Mouse (Mus musculus) E14TG2a.4 (cell line): Measurements from ENCODE around the gene Adra2c.

Experiments
- H3K27me3 ChIP-seq: 2 replicates; pipeline ENCODE4 v1.6.1; 2014; ENCODE audit warnings: low read length, control low read depth; ENCODE audit not compliant: insufficient read depth
- H3K36me3 ChIP-seq: 2 replicates; pipeline ENCODE4 v1.6.1; 2014; ENCODE audit warnings: low read length, control low read depth; ENCODE audit not compliant: insufficient read depth
- H3K4me1 ChIP-seq: replicated peaks from 2 replicates; pipeline ENCODE4 v1.6.1; 2014; ENCODE audit warnings: low read depth, low read length, control low read depth
- H3K4me3 ChIP-seq: replicated peaks from 2 replicates; pipeline ENCODE4 v1.5.1; 2014; ENCODE audit warnings: mild to moderate bottlenecking, low read length
- H3K9me3 ChIP-seq: 2 replicates; pipeline ENCODE4 v1.6.1; 2014; ENCODE audit warnings: low read length, control low read depth
- CTCF ChIP-seq: conservative IDR thresholded peaks from 2 replicates; pipeline ENCODE4 v1.5.1; 2014; ENCODE audit warnings: low read length
- NANOG ChIP-seq: IDR thresholded peaks from 2 replicates; pipeline ENCODE4 v1.6.1; 2014; ENCODE audit warnings: borderline replicate concordance, low read length, mixed read lengths
- POU5F1 ChIP-seq: IDR thresholded peaks from 2 replicates; pipeline ENCODE4 v1.6.1; 2014; ENCODE audit warnings: low read length, borderline replicate concordance

Adra2c gene

DNA sequence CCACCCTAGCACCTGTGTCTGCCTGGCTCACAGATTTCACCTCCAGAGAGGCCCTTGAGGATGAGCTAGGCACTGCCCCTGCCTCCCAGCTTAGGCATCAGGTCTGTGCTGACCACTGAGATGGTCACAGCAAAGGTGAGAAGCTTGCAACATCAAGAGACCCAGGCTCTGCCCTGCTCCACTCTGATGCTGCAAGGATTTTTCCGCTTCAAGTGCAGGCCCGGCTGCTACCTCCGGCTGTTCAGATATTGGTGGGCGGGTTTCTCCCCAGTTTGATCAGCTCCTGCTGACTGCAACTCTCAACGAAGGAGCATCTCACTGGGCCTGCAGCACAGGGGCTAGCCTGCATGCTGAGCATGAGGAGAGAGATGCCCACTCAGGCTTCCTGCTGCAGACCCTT, 8.1 kb downstream of the Adra2c start:
- H3K4me1 ChIP-seq: no peaks in the 10 kb centered on the region
- no peaks in the 10 kb centered on the region for H3K36me3 ChIP-seq
- H3K9me3 ChIP-seq: no peaks in the 10 kb centered on the region
- no peak overlapping the region for H3K4me3 ChIP-seq
- TF ChIP-seq CTCF (no peak), NANOG (no peak), POU5F1 (no peak)
- peaks cover 82% of the 10 kb centered on the region for H3K27me3 ChIP-seq

DNA sequence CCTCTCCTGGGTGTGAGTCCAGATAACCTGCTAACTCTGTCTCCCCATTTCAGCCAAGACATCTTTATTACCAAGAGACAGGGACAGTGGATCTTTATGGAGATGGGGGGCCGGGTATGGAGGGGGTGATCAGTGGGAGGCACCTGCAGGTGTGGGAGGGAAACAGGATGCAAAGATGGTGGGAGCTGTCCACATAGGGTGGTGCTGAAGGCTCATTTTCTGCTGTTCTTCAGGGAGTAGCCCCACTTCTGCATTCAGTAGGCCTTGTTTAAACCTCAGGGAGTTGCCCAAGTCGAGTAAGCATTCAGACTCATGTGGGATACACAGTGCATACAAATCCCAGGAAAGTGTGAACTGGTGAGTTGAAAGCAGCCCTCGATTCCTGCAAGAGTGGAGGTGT, 21.5 kb downstream of the Adra2c start:
- no peak overlapping the region for H3K4me3 ChIP-seq
- H3K36me3 ChIP-seq: no peaks in the 10 kb centered on the region
- no peaks in the 10 kb centered on the region for H3K9me3 ChIP-seq
- H3K4me1 ChIP-seq: no peaks in the 10 kb centered on the region
- TF ChIP-seq POU5F1: no peak
- H3K27me3 ChIP-seq: peaks cover 30% of the 10 kb centered on the region

DNA sequence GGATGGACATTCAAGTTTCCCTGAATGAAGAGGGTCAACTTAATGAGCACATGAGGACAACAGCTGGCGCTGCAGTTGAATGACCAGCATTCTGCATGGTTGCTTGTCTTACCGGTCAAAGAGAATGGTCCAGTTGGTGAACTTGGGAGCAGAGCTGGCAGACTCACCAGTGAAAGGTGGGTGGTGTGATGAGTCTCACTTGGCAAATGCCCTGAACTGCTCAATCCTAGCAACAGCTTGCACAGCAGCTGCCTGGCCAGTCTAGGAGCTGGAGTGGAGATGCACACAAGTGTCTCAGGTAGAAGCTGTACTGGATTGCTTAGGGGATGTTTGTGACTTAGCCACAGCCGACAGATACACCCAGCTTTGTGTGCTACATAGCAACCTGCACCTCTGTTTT, 26.1 kb downstream of the Adra2c start:
- H3K4me3 ChIP-seq: no peak overlapping the region
- H3K27me3 ChIP-seq: no peaks in the 10 kb centered on the region; the same call in 1 of the 2 replicates
- no peak for TF ChIP-seq CTCF
- TF ChIP-seq POU5F1: no peak
- no peak for TF ChIP-seq NANOG
- H3K36me3 ChIP-seq: no peaks in the 10 kb centered on the region
- H3K9me3 ChIP-seq: no peaks in the 10 kb centered on the region
- no peaks in the 10 kb centered on the region for H3K4me1 ChIP-seq

DNA sequence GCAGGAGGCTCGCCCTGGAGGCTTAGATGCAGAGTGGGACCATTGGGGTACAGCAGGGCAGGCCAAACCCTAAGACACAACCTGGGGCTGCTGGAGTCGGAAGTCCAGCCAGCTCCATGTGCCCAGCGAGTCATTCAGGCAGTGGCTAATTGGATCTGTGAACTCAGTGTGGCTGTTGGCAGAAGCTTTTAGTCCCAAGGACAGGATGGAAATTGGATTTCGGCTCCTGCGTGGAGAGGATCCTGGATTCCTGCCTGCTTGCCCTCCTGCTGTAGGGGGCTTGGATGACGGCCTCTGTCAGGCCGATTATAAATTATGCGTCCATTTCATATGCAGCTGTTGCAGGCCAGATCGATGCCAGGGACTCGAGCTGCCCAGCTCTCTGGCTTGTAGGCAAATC, 27.2 kb downstream of the Adra2c start:
- no peaks in the 10 kb centered on the region for H3K9me3 ChIP-seq
- no peak for TF ChIP-seq CTCF
- no peak for TF ChIP-seq POU5F1
- TF ChIP-seq NANOG: no peak
- no peaks in the 10 kb centered on the region for H3K4me1 ChIP-seq
- no peak overlapping the region for H3K4me3 ChIP-seq
- H3K27me3 ChIP-seq: no peaks in the 10 kb centered on the region; the same call in none of the 2 replicates
- H3K36me3 ChIP-seq: no peaks in the 10 kb centered on the region

DNA sequence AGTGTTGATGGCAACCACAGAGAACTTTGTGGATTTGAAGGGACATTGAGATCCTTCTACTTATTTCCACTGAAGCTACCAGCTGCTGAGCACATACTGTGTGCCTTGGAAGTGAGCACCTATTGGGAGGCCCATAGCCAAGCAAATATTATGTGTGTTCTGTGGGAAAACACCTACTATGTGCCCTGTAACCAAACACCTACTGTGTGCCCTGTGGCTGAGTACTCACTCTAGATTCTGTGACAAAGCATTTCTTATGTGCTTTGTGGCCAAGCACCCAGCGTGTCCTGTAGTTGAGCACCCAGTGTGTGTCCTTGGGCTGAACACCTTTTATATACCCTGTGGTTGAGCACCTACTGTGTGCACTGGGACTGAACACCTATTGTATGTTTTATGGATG, 28.6 kb downstream of the Adra2c start:
- H3K27me3 ChIP-seq: peaks cover 12% of the 10 kb centered on the region
- TF ChIP-seq CTCF: no peak
- no peak for TF ChIP-seq NANOG
- TF ChIP-seq POU5F1: no peak
- H3K4me1 ChIP-seq: no peaks in the 10 kb centered on the region
- no peaks in the 10 kb centered on the region for H3K9me3 ChIP-seq
- no peaks in the 10 kb centered on the region for H3K36me3 ChIP-seq
- no peak overlapping the region for H3K4me3 ChIP-seq

DNA sequence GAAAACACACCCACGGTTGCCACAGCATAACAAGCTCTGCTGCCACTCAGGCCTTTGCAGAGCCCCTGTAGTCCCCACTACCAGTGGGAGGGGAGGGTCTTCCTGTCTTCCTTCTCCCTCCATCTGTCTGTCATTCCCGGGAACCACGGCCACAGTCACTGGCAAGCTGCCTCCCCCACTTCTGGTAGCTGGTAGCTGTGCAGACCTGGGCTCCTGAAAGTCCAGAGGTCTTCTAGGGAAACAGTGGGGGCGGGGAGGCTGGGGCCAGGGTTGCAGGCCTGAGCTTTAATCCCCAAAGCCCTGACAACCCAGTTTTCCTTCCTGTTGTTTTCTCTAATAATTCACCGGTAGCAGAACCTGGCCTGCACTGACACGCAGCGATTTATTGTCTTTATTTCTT, 31.7 kb downstream of the Adra2c start:
- H3K4me3 ChIP-seq: no peak overlapping the region
- no peaks in the 10 kb centered on the region for H3K9me3 ChIP-seq
- H3K27me3 ChIP-seq: peaks cover 41% of the 10 kb centered on the region
- H3K4me1 ChIP-seq: peaks cover 15% of the 10 kb centered on the region
- H3K36me3 ChIP-seq: no peaks in the 10 kb centered on the region
- TF ChIP-seq CTCF (no peak), NANOG (no peak), POU5F1 (no peak)

DNA sequence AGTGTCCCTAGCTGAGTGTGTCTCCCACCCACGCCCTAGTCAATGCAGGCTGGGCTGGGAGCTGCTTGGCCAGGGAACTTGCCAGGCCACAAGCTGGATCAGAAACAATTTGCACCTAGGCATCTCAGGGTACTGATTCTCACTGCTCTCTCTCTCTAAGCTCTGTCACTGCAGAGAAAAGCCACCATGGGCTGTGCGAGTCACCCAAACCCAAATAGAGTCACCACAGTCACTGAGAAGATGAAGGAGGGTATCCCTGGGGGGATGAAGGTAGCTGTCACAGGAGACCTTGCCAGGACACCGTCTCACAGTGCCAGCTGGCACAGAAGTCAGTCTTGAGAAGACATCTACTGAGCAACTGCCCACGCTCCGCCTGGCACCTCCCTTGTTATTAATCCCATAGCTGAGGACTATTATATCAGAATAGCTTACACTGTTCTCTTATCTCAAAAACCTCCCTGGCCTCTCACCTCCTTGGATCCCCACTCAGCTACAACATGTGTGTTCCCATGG, 33.7 kb downstream of the Adra2c start:
- Histone ChIP-seq H3K27me3 (peaks cover 52% of the 10 kb centered on the region), H3K36me3 (no peaks in the 10 kb centered on the region), H3K9me3 (no peaks in the 10 kb centered on the region), H3K4me3 (no peak overlapping the region), H3K4me1 (peaks cover 15% of the 10 kb centered on the region)
- TF ChIP-seq POU5F1: no peak
- TF ChIP-seq NANOG: no peak
- TF ChIP-seq CTCF: no peak

DNA sequence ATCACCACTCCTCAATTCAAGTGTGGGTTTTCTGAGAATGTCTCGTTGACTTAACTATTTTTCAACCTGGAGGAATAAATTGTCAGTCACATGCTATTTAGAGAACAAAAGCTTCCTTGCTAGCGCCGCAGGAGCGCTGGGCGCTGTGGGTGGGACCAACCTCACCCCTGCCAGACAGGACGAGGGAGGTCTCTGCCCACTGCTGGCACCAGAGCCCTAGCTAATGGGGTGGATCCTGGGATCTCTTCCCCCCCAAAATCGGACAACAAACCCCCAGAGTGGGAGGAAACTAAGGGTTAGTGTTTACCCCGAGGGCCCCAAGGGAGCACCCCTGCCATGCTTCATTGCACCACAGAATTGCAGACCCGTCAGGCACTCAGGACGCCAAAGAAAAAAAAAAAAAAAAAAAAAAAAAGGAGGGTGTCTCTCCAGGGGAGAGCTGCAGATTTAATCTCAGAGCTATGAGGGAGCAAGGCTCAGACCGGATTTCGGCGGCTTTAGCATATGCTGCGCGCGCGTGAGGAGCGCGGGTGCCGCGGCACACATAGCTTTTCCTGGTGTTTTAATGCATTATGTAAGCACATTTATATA, 35.2 kb downstream of the Adra2c start:
- Histone ChIP-seq H3K4me3 (no peak overlapping the region), H3K27me3 (peaks cover 65% of the 10 kb centered on the region), H3K4me1 (peaks cover 15% of the 10 kb centered on the region), H3K9me3 (no peaks in the 10 kb centered on the region), H3K36me3 (no peaks in the 10 kb centered on the region)
- TF ChIP-seq CTCF: no peak
- TF ChIP-seq POU5F1: no peak
- TF ChIP-seq NANOG: no peak

DNA sequence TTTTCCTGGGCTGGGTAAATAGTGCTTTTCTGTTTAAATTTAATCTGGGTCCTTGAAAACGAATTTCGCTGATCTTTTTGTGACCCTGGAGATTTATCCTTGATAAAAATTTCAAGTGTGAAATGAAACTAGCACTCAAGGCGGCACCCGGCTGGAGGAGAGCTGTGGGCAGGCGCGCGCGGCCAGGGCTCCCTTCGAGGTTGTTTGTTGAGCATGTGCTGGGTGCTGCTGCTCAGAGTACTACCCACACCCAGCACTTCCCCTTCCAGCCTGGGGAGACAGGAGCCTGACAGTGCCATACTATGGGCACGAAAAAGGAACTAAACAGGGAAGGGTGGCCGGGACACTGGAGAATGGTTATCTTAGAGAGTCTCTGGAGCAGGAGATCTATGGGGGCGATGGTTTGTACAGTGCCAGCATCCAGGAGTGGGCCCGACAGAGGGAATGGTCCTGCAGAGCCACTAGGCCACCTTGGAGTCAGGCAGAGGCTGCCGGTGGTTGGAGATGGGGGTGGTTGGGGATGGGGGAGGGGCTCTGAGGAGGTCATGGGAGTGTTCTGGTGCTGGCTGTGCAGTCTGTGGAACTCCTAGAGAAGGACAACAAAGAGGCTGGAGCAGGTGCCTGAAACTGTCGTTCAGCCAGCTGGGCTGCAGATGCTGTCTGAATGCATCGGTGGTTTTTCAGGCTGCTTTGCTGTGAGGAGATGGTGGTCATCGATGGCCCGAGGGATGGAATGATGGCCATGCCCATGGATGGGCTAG, 35.9 kb downstream of the Adra2c start:
- H3K27me3 ChIP-seq: peaks cover 68% of the 10 kb centered on the region
- no peak for TF ChIP-seq CTCF
- TF ChIP-seq NANOG: no peak
- no peak for TF ChIP-seq POU5F1
- H3K4me3 ChIP-seq: no peak overlapping the region
- H3K36me3 ChIP-seq: no peaks in the 10 kb centered on the region
- H3K4me1 ChIP-seq: peaks cover 15% of the 10 kb centered on the region
- H3K9me3 ChIP-seq: no peaks in the 10 kb centered on the region
